Comparison of ENCODE assay signal across 12 mouse cellular contexts in genomic region chr16:30795501-30795904, GRCm38 (mm10).
DNase-seq lines count a peak whose midpoint lies in the region; ATAC-seq lines count a peak whose summit lies in the region.
"Had no signal": no experiment of that assay in that cellular context is flagged by ENCODE, and none has a peak within 500 bp of the region (broad histone marks: within the 10 kb centered on the region; RNA-seq: fewer than 3 reads in every experiment).

No protein-coding gene starts in this region.

- H3K4me1 ChIP-seq in limb, embryonic 10.5 days, result peaks cover 38% of the 10 kb centered on the region
- peaks cover 5% of the 10 kb centered on the region; the same call in 1 of the 2 replicates for H3K4me1 ChIP-seq in hindbrain, embryonic 11.5 days (replicated peaks; ENCODE audit: control insufficient read depth, insufficient read depth, low read length)

- H3K27me3 ChIP-seq in limb, embryonic 10.5 days (ENCODE audit: low read depth, poor library complexity, severe bottlenecking), result no peaks in the 10 kb centered on the region
- H3K27me3 ChIP-seq in hindbrain, embryonic 11.5 days (ENCODE audit: control insufficient read depth, insufficient read depth, low read length), result no peaks in the 10 kb centered on the region
- H3K27me3 ChIP-seq: embryonic facial prominence, embryonic 12.5 days; hindbrain, embryonic 15.5 days; limb, embryonic 13.5 days had no signal

- no peak overlapping the region for H3K4me2 ChIP-seq in hindbrain, embryonic 11.5 days (replicated peaks; ENCODE audit: low read depth, low read length)
- H3K4me2 ChIP-seq: embryonic facial prominence, embryonic 12.5 days; hindbrain, embryonic 15.5 days; limb, embryonic 13.5 days had no signal

- H3K27ac ChIP-seq in limb, embryonic 10.5 days, result no peak overlapping the region
- H3K27ac ChIP-seq in hindbrain, embryonic 11.5 days (ENCODE audit: low read depth, low read length), result no peak overlapping the region
- H3K27ac ChIP-seq: embryonic facial prominence, embryonic 12.5 days; hindbrain, embryonic 15.5 days; limb, embryonic 13.5 days had no signal

- DNase-seq in adrenal gland, postnatal 14 days, result peak; percentile 49
- DNase-seq in adrenal gland, postnatal 10 days, result no peak
- DNase-seq in NIH3T3 (ENCODE audit: low read depth), result peak; percentile 42
- DNase-seq in heart, postnatal 25 days (ENCODE audit: low spot score), result peak; percentile 42
- peak; percentile 18 for DNase-seq in limb, embryonic 10.5 days (ENCODE audit: low spot score)
- no peak for DNase-seq in spleen, postnatal 10 days (ENCODE audit: low spot score in 2 of 2)
- DNase-seq in hindbrain, embryonic 11.5 days (ENCODE audit: low spot score), result no peak
- DNase-seq: cerebellum, adult 11 months had no signal

- intact Hi-C loops in heart, postnatal 25 days (cut with DNase I), result no loop called here

- H3K4me3 ChIP-seq in limb, embryonic 10.5 days, result no peak overlapping the region
- no peak overlapping the region for H3K4me3 ChIP-seq in hindbrain, embryonic 11.5 days (ENCODE audit: low read depth, low read length)
- H3K4me3 ChIP-seq: embryonic facial prominence, embryonic 12.5 days; hindbrain, embryonic 15.5 days; limb, embryonic 13.5 days had no signal

- WGBS in limb, embryonic 10.5 days, result 79% methylated on average over 5 of the region's 5 CpGs
- 85% methylated on average over 5 of the region's 5 CpGs for WGBS in hindbrain, embryonic 11.5 days

- H3K9ac ChIP-seq in hindbrain, embryonic 11.5 days (ENCODE audit: low read depth, low read length), result no peak overlapping the region
- H3K9ac ChIP-seq: embryonic facial prominence, embryonic 12.5 days; hindbrain, embryonic 15.5 days; limb, embryonic 13.5 days had no signal

- H3K9me3 ChIP-seq in limb, embryonic 10.5 days (replicated peaks), result no peaks in the 10 kb centered on the region
- H3K9me3 ChIP-seq in hindbrain, embryonic 11.5 days (ENCODE audit: control insufficient read depth, low read length), result no peaks in the 10 kb centered on the region
- H3K9me3 ChIP-seq: embryonic facial prominence, embryonic 12.5 days; hindbrain, embryonic 15.5 days; limb, embryonic 13.5 days had no signal

- ATAC-seq in hindbrain, embryonic 11.5 days (ENCODE audit: low FRiP score), result no peak
- no peak for ATAC-seq in activated CD4-positive, CD25-positive, alpha-beta regulatory T cell, adult 4 months

- H3K36me3 ChIP-seq in limb, embryonic 10.5 days, result no peaks in the 10 kb centered on the region
- H3K36me3 ChIP-seq in hindbrain, embryonic 11.5 days (ENCODE audit: control insufficient read depth, insufficient read depth, low read length), result no peaks in the 10 kb centered on the region
- H3K36me3 ChIP-seq: embryonic facial prominence, embryonic 12.5 days; hindbrain, embryonic 15.5 days; limb, embryonic 13.5 days had no signal

Comparison
In these comparisons a context has a peak if more than half of its experiments do, and no peak if none do; other contexts are left out.
1. DNase-seq: peak in adrenal gland, postnatal 14 days (single experiment), NIH3T3 (single experiment), heart, postnatal 25 days (single experiment) and limb, embryonic 10.5 days (single experiment); none in adrenal gland, postnatal 10 days (single experiment), spleen, postnatal 10 days (0 of 2) and hindbrain, embryonic 11.5 days (single experiment).